Mouse (Mus musculus) midbrain, postnatal 0 days (tissue): ENCODE data around the gene Spib. TPM values are rescaled to one million over a fixed set of nuclear protein-coding genes. Genes with fewer than 3 reads are reported as not detected.

Source experiments
- ATAC-seq: fragments of 200-750 bp; cut with Nextera tagmentation; 2 replicates; pipeline ENCODE4 v1.8.0; 2017; ENCODE audit warnings: moderate number of reproducible peaks, mild to moderate bottlenecking, moderate TSS enrichment, moderate library complexity; ENCODE audit not compliant: low FRiP score
- DNase-seq: peaks from one replicate; pipeline ENCODE4 v3.0.0-alpha.2; 2015; ENCODE audit warnings: low spot score
- H3K27ac ChIP-seq: fragments of 300-500 bp; sonication (generic); 2 replicates; pipeline ENCODE4 v1.5.1; 2014; ENCODE audit warnings: low read depth, mild to moderate bottlenecking, low read length, mixed read lengths
- H3K27me3 ChIP-seq: fragments of 300-500 bp; sonication (generic); 2 replicates; pipeline ENCODE4 v1.6.1; 2014; ENCODE audit warnings: low read length, control low read depth, mixed read lengths; ENCODE audit not compliant: insufficient read depth
- H3K36me3 ChIP-seq: fragments of 300-500 bp; sonication (generic); 2 replicates; pipeline ENCODE4 v1.6.1; 2014; ENCODE audit warnings: low read length, control low read depth, mixed read lengths; ENCODE audit not compliant: insufficient read depth
- H3K4me1 ChIP-seq: fragments of 300-500 bp; sonication (generic); 2 replicates; pipeline ENCODE4 v1.6.1; 2014; ENCODE audit warnings: mild to moderate bottlenecking, control low read depth, antibody characterized with exemption, low read length, mixed read lengths; ENCODE audit not compliant: insufficient read depth
- H3K4me2 ChIP-seq: fragments of 300-500 bp; sonication (generic); 2 replicates; pipeline ENCODE4 v1.6.1; 2014; ENCODE audit warnings: low read depth, mild to moderate bottlenecking, low read length, mixed read lengths; ENCODE audit not compliant: poor library complexity, severe bottlenecking
- H3K4me3 ChIP-seq: fragments of 300-500 bp; sonication (generic); 2 replicates; pipeline ENCODE4 v1.5.1; 2014; ENCODE audit warnings: low read depth, mild to moderate bottlenecking, low read length, moderate library complexity
- H3K9ac ChIP-seq: fragments of 300-500 bp; sonication (generic); replicated peaks from 2 replicates; pipeline ENCODE4 v1.6.1; 2014; ENCODE audit warnings: mild to moderate bottlenecking, low read length, moderate library complexity, mixed read lengths; ENCODE audit not compliant: poor library complexity, severe bottlenecking
- H3K9me3 ChIP-seq: fragments of 300-500 bp; sonication (generic); 2 replicates; pipeline ENCODE4 v1.6.1; 2016; ENCODE audit warnings: low read length, control low read depth
- CTCF ChIP-seq: IDR thresholded peaks from 2 replicates; pipeline ENCODE4 v1.5.1; 2016; ENCODE audit warnings: antibody characterized with exemption, mild to moderate bottlenecking
- WGBS: fragments of 180-500 bp; shearing (Covaris S2); extraction: QIAGEN DNeasy Blood & Tissue Kit; methylation state at CpG from one replicate; pipeline ENCODE4 v1.1.7; 2014; 5-methylcytosine and 5-hydroxymethylcytosine counted together
- polyA plus RNA-seq: library from polyadenylated mRNA; unstranded; fragments of >200 nt; fragmentation: Nextera tagmentation; extraction: Ambion mirVana; gene quantifications from 2 replicates; pipeline ENCODE4 v1.2.1, GENCODE M21; 2015
- total RNA-seq: library from RNA; depleted of rRNA; stranded (reverse); fragments of >200 nt; gene quantifications from 2 replicates; pipeline ENCODE4 v1.2.3, GENCODE M21; 2014

Spib gene
- total and polyA plus RNA-seq, 2 experiments from 2014 or later: 0.14 TPM; not detected in 1

- no peak overlapping the region for H3K27ac ChIP-seq
- 0 out of 2 replicates have a peak, but pooled peaks cover 13% of the 10 kb centered on the region for H3K27me3 ChIP-seq
- ATAC-seq (no peak), DNase-seq (no peak)
- H3K9ac ChIP-seq: no peak overlapping the region
- no peaks in the 10 kb centered on the region for H3K36me3 ChIP-seq
- WGBS: 87% methylated on average over 14 of the region's 14 CpGs
- no peak overlapping the region for H3K4me2 ChIP-seq
- TF ChIP-seq CTCF: no peak
- no peak overlapping the region for H3K4me3 ChIP-seq
- H3K4me1 ChIP-seq: peaks cover 2% of the 10 kb centered on the region; the same call in 1 of the 2 replicates
- H3K9me3 ChIP-seq: no peaks in the 10 kb centered on the region
Measured at GRCm38 (mm10) chr7:44526414-44527154, 5.3 kb downstream of the Spib start.

GRCm38 (mm10) chr7:44525126-44525832 is 6.6 kb downstream of the Spib start:
- H3K4me2 ChIP-seq: peak overlapping the region; percentile 20; the same call in 1 of the 2 replicates
- peaks cover 4% of the 10 kb centered on the region; the same call in 1 of the 2 replicates for H3K4me1 ChIP-seq
- no peaks in the 10 kb centered on the region for H3K9me3 ChIP-seq
- 11% methylated on average over 22 of the region's 22 CpGs for whole genome bisulfite sequencing
- H3K27ac ChIP-seq: no peak overlapping the region
- TF ChIP-seq CTCF: no peak
- ATAC-seq: no peak
- peak; percentile 53 for DNase-seq
- no peaks in the 10 kb centered on the region for H3K36me3 ChIP-seq
- no peak overlapping the region for H3K4me3 ChIP-seq
- H3K27me3 ChIP-seq: 0 out of 2 replicates have a peak, but pooled peaks cover 13% of the 10 kb centered on the region
- no peak overlapping the region for H3K9ac ChIP-seq

GRCm38 (mm10) chr7:44524502-44524901 is 7.4 kb downstream of the Spib start, which contains the start of gene Mybpc2:
Gene Mybpc2, minus strand, starts transcription at chr7:44524656.
- DNase-seq (no peak), ATAC-seq (no peak)
- 45% methylated on average over 12 of the region's 12 CpGs for WGBS
- no peak within 1 kb of the TSS for H3K4me3 ChIP-seq
- no peak within 1 kb of the TSS for H3K27ac ChIP-seq
- H3K4me1 ChIP-seq: peaks cover 4% of the 10 kb centered on the region; the same call in 1 of the 2 replicates
- no peaks in the 10 kb centered on the region for H3K36me3 ChIP-seq
- H3K27me3 ChIP-seq: 0 out of 2 replicates have a peak, but pooled peaks cover 13% of the 10 kb centered on the region
- H3K4me2 ChIP-seq: peak within 1 kb of the TSS; percentile 20; the same call in 1 of the 2 replicates
- no peak within 1 kb of the TSS for H3K9ac ChIP-seq
- TF ChIP-seq CTCF: no peak
- H3K9me3 ChIP-seq: no peaks in the 10 kb centered on the region

GRCm38 (mm10) chr7:44523056-44523455 is 8.8 kb downstream of the Spib start:
- 0 out of 2 replicates have a peak, but pooled peaks cover 13% of the 10 kb centered on the region for H3K27me3 ChIP-seq
- WGBS: 91% methylated on average over 2 of the region's 2 CpGs
- TF ChIP-seq CTCF: no peak
- no peaks in the 10 kb centered on the region for H3K36me3 ChIP-seq
- no peaks in the 10 kb centered on the region for H3K9me3 ChIP-seq
- no peak overlapping the region for H3K9ac ChIP-seq
- H3K4me1 ChIP-seq: peaks cover 4% of the 10 kb centered on the region; the same call in 1 of the 2 replicates
- DNase-seq (no peak), ATAC-seq (no peak)
- no peak overlapping the region for H3K4me2 ChIP-seq
- H3K27ac ChIP-seq: no peak overlapping the region
- H3K4me3 ChIP-seq: no peak overlapping the region

GRCm38 (mm10) chr7:44521710-44522109 is 10.2 kb downstream of the Spib start:
- H3K27ac ChIP-seq: no peak overlapping the region
- DNase-seq (peak; percentile 73), ATAC-seq (no peak)
- H3K9me3 ChIP-seq: no peaks in the 10 kb centered on the region
- H3K27me3 ChIP-seq: 0 out of 2 replicates have a peak, but pooled peaks cover 17% of the 10 kb centered on the region
- peaks cover 4% of the 10 kb centered on the region; the same call in 1 of the 2 replicates for H3K4me1 ChIP-seq
- TF ChIP-seq CTCF: peak; percentile 70
- WGBS: 2% methylated on average over 20 of the region's 20 CpGs
- no peak overlapping the region for H3K4me3 ChIP-seq
- H3K36me3 ChIP-seq: no peaks in the 10 kb centered on the region
- no peak overlapping the region for H3K9ac ChIP-seq
- H3K4me2 ChIP-seq: 0 out of 2 replicates have a peak overlapping the region, but pooled peaks have one; percentile 15
